8 mouse cellular contexts compared by ENCODE assay signal in the genomic region with DNA sequence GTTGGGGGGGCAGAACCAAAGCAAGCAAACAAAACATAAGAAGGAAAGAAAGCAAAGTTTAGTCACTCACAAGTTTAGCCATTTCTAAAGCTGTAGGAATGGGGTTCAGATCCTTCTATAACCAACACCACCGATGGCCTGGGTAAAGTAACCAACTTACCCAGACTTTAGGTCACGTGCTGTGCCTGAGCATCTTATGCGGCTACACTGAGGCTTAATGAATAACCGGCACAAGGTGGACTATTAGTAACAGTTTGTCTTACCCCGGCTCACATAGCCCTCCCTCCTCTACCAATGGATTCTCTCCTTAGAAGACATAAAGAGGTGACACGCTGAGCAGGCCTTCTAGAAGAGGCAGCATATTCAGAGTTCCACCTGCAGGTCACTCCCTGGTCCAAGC. TPM values are rescaled to one million over a fixed set of nuclear protein-coding genes. Genes with fewer than 3 reads are reported as not detected.
A peak's percentile ranks its signal among the peaks of the same experiment; 100 is the strongest.
DNase-seq lines count a peak whose midpoint lies in the region; ATAC-seq lines count a peak whose summit lies in the region.

No protein-coding gene starts in this region.

- H3K4me3 ChIP-seq in liver, embryonic 11.5 days (ENCODE audit: low read depth, low read length): peak overlapping the region; percentile 97
- peak overlapping the region; percentile 82 for H3K4me3 ChIP-seq in forebrain, embryonic 16.5 days (replicated peaks; ENCODE audit: low read length)
- H3K4me3 ChIP-seq in neural tube, embryonic 14.5 days (ENCODE audit: low read depth, low read length): peak overlapping the region; percentile 87

- H3K9ac ChIP-seq in liver, embryonic 11.5 days (ENCODE audit: low read depth, low read length): no peak overlapping the region
- H3K9ac ChIP-seq in forebrain, embryonic 16.5 days (replicated peaks; ENCODE audit: low read depth, low read length): peak overlapping the region; percentile 58
- H3K9ac ChIP-seq in neural tube, embryonic 14.5 days (replicated peaks; ENCODE audit: low read depth, low read length): peak overlapping the region; percentile 46

- DNase-seq in liver, embryonic 11.5 days (ENCODE audit: low spot score): no peak
- no peak for DNase-seq in liver
- DNase-seq in kidney, postnatal 25 days: peak; percentile 78 to 88
- no peak for DNase-seq in layer of hippocampus, postnatal 10 days (ENCODE audit: low spot score in 2 of 2)
- no peak for DNase-seq in right cerebral cortex, postnatal 25 days

- H3K27ac ChIP-seq in liver, embryonic 11.5 days (ENCODE audit: low read depth, low read length): no peak overlapping the region
- no peak overlapping the region for H3K27ac ChIP-seq in forebrain, embryonic 16.5 days (ENCODE audit: low read length)
- peak overlapping the region; percentile 78 for H3K27ac ChIP-seq in neural tube, embryonic 14.5 days (ENCODE audit: low read depth, low read length)

- H3K4me1 ChIP-seq in liver, embryonic 11.5 days (replicated peaks; ENCODE audit: control insufficient read depth, insufficient read depth, low read length): peaks cover 20% of the 10 kb centered on the region
- H3K4me1 ChIP-seq in forebrain, embryonic 16.5 days (replicated peaks; ENCODE audit: control insufficient read depth, insufficient read depth, low read length): peaks cover 25% of the 10 kb centered on the region
- H3K4me1 ChIP-seq in neural tube, embryonic 14.5 days (ENCODE audit: control insufficient read depth, insufficient read depth, low read length): peaks cover 24% of the 10 kb centered on the region

- no peaks in the 10 kb centered on the region for H3K9me3 ChIP-seq in liver, embryonic 11.5 days (ENCODE audit: control insufficient read depth, low read length)
- no peaks in the 10 kb centered on the region for H3K9me3 ChIP-seq in forebrain, embryonic 16.5 days (ENCODE audit: control insufficient read depth, low read length)
- no peaks in the 10 kb centered on the region for H3K9me3 ChIP-seq in neural tube, embryonic 14.5 days (ENCODE audit: control insufficient read depth, low read length)

- no peak for ATAC-seq in liver, embryonic 11.5 days (replicated peaks; ENCODE audit: low FRiP score)
- no peak for ATAC-seq in forebrain, embryonic 16.5 days
- ATAC-seq in neural tube, embryonic 14.5 days (ENCODE audit: low read depth): no peak
- no peak for ATAC-seq in megakaryocyte progenitor cell, adult 5-6 weeks (replicated peaks; ENCODE audit: poor library complexity)

- H3K36me3 ChIP-seq in liver, embryonic 11.5 days (ENCODE audit: control insufficient read depth, insufficient read depth, low read length): no peaks in the 10 kb centered on the region
- no peaks in the 10 kb centered on the region for H3K36me3 ChIP-seq in forebrain, embryonic 16.5 days (ENCODE audit: control insufficient read depth, insufficient read depth)
- H3K36me3 ChIP-seq in neural tube, embryonic 14.5 days (ENCODE audit: control insufficient read depth, insufficient read depth, low read length): no peaks in the 10 kb centered on the region

- no peaks in the 10 kb centered on the region for H3K27me3 ChIP-seq in liver, embryonic 11.5 days (replicated peaks; ENCODE audit: control insufficient read depth, insufficient read depth, low read length)
- no peaks in the 10 kb centered on the region for H3K27me3 ChIP-seq in forebrain, embryonic 16.5 days (replicated peaks; ENCODE audit: control insufficient read depth, insufficient read depth, low read length)
- H3K27me3 ChIP-seq in neural tube, embryonic 14.5 days (ENCODE audit: control insufficient read depth, insufficient read depth, low read length): no peaks in the 10 kb centered on the region

- 44% methylated on average over 6 of the region's 6 CpGs for WGBS in liver, embryonic 11.5 days
- 28% methylated on average over 6 of the region's 6 CpGs for WGBS in forebrain, embryonic 16.5 days
- WGBS in neural tube, embryonic 14.5 days: 37% methylated on average over 6 of the region's 6 CpGs

- peak overlapping the region; percentile 91 for H3K4me2 ChIP-seq in liver, embryonic 11.5 days
- peak overlapping the region; percentile 57 for H3K4me2 ChIP-seq in forebrain, embryonic 16.5 days (ENCODE audit: low read length)
- peak overlapping the region; percentile 83 for H3K4me2 ChIP-seq in neural tube, embryonic 14.5 days (ENCODE audit: low read depth, low read length)

RNA-seq across cellular contexts. Expression of gene Mark3, which starts 1.0 kb away (rescaled TPM):
- 36.9 and 38.6 TPM in 2 replicates for polyA plus RNA-seq in liver, embryonic 11.5 days (2014; fragmentation: Nextera tagmentation; extraction: Ambion mirVana)
- 45.0 and 49.2 TPM in 2 replicates for polyA plus RNA-seq in forebrain, embryonic 16.5 days (2015; fragmentation: Nextera tagmentation; extraction: Ambion mirVana)
- 78.1 and 83.7 TPM in 2 replicates for polyA plus RNA-seq in neural tube, embryonic 14.5 days (2014; fragmentation: Nextera tagmentation; extraction: Ambion mirVana)
- total RNA-seq in layer of hippocampus, postnatal 10 days (2021): 100 to 1,000 TPM; 139 to 153 TPM
- total RNA-seq in megakaryocyte progenitor cell, adult 5-6 weeks (2015): 60.2 and 88.1 TPM in 2 replicates
- 63.5 and 73.1 TPM in 2 replicates for total RNA-seq in megakaryocyte progenitor cell, adult 5-6 weeks (2017)

RNA-seq across cellular contexts. Expression of gene Eif5, which starts 35.5 kb away (rescaled TPM):
- polyA plus RNA-seq in liver, embryonic 11.5 days (2014; fragmentation: Nextera tagmentation; extraction: Ambion mirVana): 623 and 628 TPM in 2 replicates
- 549 and 607 TPM in 2 replicates for polyA plus RNA-seq in forebrain, embryonic 16.5 days (2015; fragmentation: Nextera tagmentation; extraction: Ambion mirVana)
- polyA plus RNA-seq in neural tube, embryonic 14.5 days (2014; fragmentation: Nextera tagmentation; extraction: Ambion mirVana): 518 and 558 TPM in 2 replicates
- total RNA-seq in layer of hippocampus, postnatal 10 days (2021): 100 to 1,000 TPM; 260 to 272 TPM
- 349 and 403 TPM in 2 replicates for total RNA-seq in megakaryocyte progenitor cell, adult 5-6 weeks (2015)
- 221 and 322 TPM in 2 replicates for total RNA-seq in megakaryocyte progenitor cell, adult 5-6 weeks (2017)

Comparison
In these comparisons a context has a peak if more than half of its experiments do, and no peak if none do; other contexts are left out.
1. DNase-seq: peak in kidney, postnatal 25 days (2 of 2); none in liver, embryonic 11.5 days (single experiment), liver (single experiment), layer of hippocampus, postnatal 10 days (0 of 2) and right cerebral cortex, postnatal 25 days (single experiment).
2. Peak in every context shown above with its lines, with median percentiles within 50 percentile points of each other: H3K4me2 ChIP-seq and H3K4me3 ChIP-seq.